8 mouse cellular contexts compared by ENCODE assay signal in genomic region chr6:87981030-87981485, GRCm38 (mm10). TPM values are rescaled to one million over a fixed set of nuclear protein-coding genes. Genes with fewer than 3 reads are reported as not detected.
DNase-seq lines count a peak whose midpoint lies in the region; ATAC-seq and TF ChIP-seq lines count a peak whose summit lies in the region.

No protein-coding gene starts in this region.

- H3K9me3 ChIP-seq in megakaryocyte, embryonic 14.5 days = peaks cover 17% of the 10 kb centered on the region
- H3K9me3 ChIP-seq in forebrain, embryonic 15.5 days = no peaks in the 10 kb centered on the region
- no peaks in the 10 kb centered on the region for H3K9me3 ChIP-seq in midbrain, postnatal 0 days (ENCODE audit: low read length)

- TF ChIP-seq CTCF in midbrain, postnatal 0 days (IDR thresholded peaks at IDR 0.05) = no peak

- H3K9ac ChIP-seq in forebrain, embryonic 15.5 days (replicated peaks) = peak overlapping the region; percentile 98
- H3K9ac ChIP-seq in midbrain, postnatal 0 days (replicated peaks; ENCODE audit: low read length, poor library complexity, severe bottlenecking) = peak overlapping the region; percentile 90

- H3K4me3 ChIP-seq in megakaryocyte, embryonic 14.5 days (replicated peaks) = peak overlapping the region; percentile 91
- H3K4me3 ChIP-seq in forebrain, embryonic 15.5 days = peak overlapping the region; percentile 90
- H3K4me3 ChIP-seq in midbrain, postnatal 0 days (ENCODE audit: low read depth, low read length) = peak overlapping the region; percentile 95

- ATAC-seq in megakaryocyte, adult 5-6 weeks (ENCODE audit: poor library complexity, severe bottlenecking) = no peak
- ATAC-seq in forebrain, embryonic 15.5 days (replicated peaks) = peak; percentile 51
- peak; percentile 35 for ATAC-seq in midbrain, postnatal 0 days (ENCODE audit: low FRiP score)
- no peak for ATAC-seq in activated CD4-positive, CD25-positive, alpha-beta regulatory T cell, adult 4 months

- no peaks in the 10 kb centered on the region for H3K36me3 ChIP-seq in megakaryocyte, embryonic 14.5 days (replicated peaks; ENCODE audit: low read length)
- H3K36me3 ChIP-seq in forebrain, embryonic 15.5 days = peaks cover 21% of the 10 kb centered on the region
- H3K36me3 ChIP-seq in midbrain, postnatal 0 days (ENCODE audit: insufficient read depth, low read length) = peaks cover 9% of the 10 kb centered on the region

- peak overlapping the region; percentile 94 for H3K27ac ChIP-seq in forebrain, embryonic 15.5 days (replicated peaks)
- H3K27ac ChIP-seq in midbrain, postnatal 0 days (ENCODE audit: low read depth, low read length) = peak overlapping the region; percentile 91

- DNase-seq in adrenal gland, adult 2 months = peak; percentile 50
- no peak for DNase-seq in adrenal gland, postnatal 4 days (ENCODE audit: low spot score in 2 of 2)
- DNase-seq in kidney, postnatal 14 days = peak; percentile 43
- DNase-seq in midbrain, postnatal 0 days (ENCODE audit: low spot score) = peak; percentile 37

- peaks cover 27% of the 10 kb centered on the region for H3K4me1 ChIP-seq in megakaryocyte, embryonic 14.5 days
- H3K4me1 ChIP-seq in forebrain, embryonic 15.5 days = peaks cover 21% of the 10 kb centered on the region
- H3K4me1 ChIP-seq in midbrain, postnatal 0 days (ENCODE audit: insufficient read depth, low read length) = peaks cover 12% of the 10 kb centered on the region; the same call in 1 of the 2 replicates

- under 1% methylated on average over 46 of the region's 56 CpGs for WGBS in forebrain, embryonic 15.5 days
- under 1% methylated on average over 39 of the region's 56 CpGs for WGBS in midbrain, postnatal 0 days

- peaks cover 77% of the 10 kb centered on the region for H3K27me3 ChIP-seq in megakaryocyte, embryonic 14.5 days (replicated peaks)
- H3K27me3 ChIP-seq in forebrain, embryonic 15.5 days = no peaks in the 10 kb centered on the region
- no peaks in the 10 kb centered on the region for H3K27me3 ChIP-seq in midbrain, postnatal 0 days (ENCODE audit: insufficient read depth, low read length)

- peak overlapping the region; percentile 64 for H3K4me2 ChIP-seq in forebrain, embryonic 15.5 days (replicated peaks)
- H3K4me2 ChIP-seq in midbrain, postnatal 0 days (ENCODE audit: low read depth, low read length, poor library complexity, severe bottlenecking) = peak overlapping the region; percentile 89

RNA-seq across cellular contexts. Expression of gene H1fx, which starts 0.4 kb away (rescaled TPM):
- 1 to 10 TPM; 7.4 to 9.5 TPM for total RNA-seq in adrenal gland, adult 2 months (2021)
- polyA plus RNA-seq in adrenal gland, adult 2 months (2012; rRNA removed) = 17.1 and 22.1 TPM in 2 replicates
- total RNA-seq in adrenal gland, postnatal 4 days (2021) = 10 to 100 TPM; 67.6 to 77.3 TPM
- 13.7 and 33.8 TPM in 2 replicates for polyA plus RNA-seq in megakaryocyte, embryonic 14.5 days (2012; ENCODE audit: insufficient read depth, low replicate concordance)
- 0.11 and 0.14 TPM in 2 replicates for total RNA-seq in megakaryocyte, adult 5-6 weeks (2015)
- not detected in 2 replicates for total RNA-seq in megakaryocyte, adult 5-6 weeks (2017)
- 50.3 and 70.8 TPM in 2 replicates for polyA plus RNA-seq in forebrain, embryonic 15.5 days (2015; fragmentation: Nextera tagmentation; extraction: Ambion mirVana)
- 22.7 and 31.8 TPM in 2 replicates for total RNA-seq in midbrain, postnatal 0 days (2014; rRNA removed)
- 42.8 and 52.8 TPM in 2 replicates for polyA plus RNA-seq in midbrain, postnatal 0 days (2015; fragmentation: Nextera tagmentation; extraction: Ambion mirVana)
- polyA plus RNA-seq in activated CD4-positive, CD25-positive, alpha-beta regulatory T cell, adult 4 months (2017; shearing (Covaris generic)) = not detected

Comparison
In these comparisons a context has a peak if more than half of its experiments do, and no peak if none do; other contexts are left out.
1. DNase-seq: peak in adrenal gland, adult 2 months (single experiment), kidney, postnatal 14 days (single experiment) and midbrain, postnatal 0 days (single experiment); none in adrenal gland, postnatal 4 days (0 of 2).
2. ATAC-seq: peak in forebrain, embryonic 15.5 days (single experiment) and midbrain, postnatal 0 days (single experiment); none in megakaryocyte, adult 5-6 weeks (single experiment) and activated CD4-positive, CD25-positive, alpha-beta regulatory T cell, adult 4 months (single experiment).
3. RNA of gene H1fx, which starts 0.4 kb away (polyA plus RNA-seq): 42.8 to 52.8 TPM in midbrain, postnatal 0 days, 50.3 to 70.8 TPM in forebrain, embryonic 15.5 days, 13.7 to 33.8 TPM in megakaryocyte, embryonic 14.5 days and 17.1 to 22.1 TPM in adrenal gland, adult 2 months; not detected in activated CD4-positive, CD25-positive, alpha-beta regulatory T cell, adult 4 months; every median in the first group is over 10 times any median in the second.
4. Peak in every context shown above with its lines, with median percentiles within 50 percentile points of each other: H3K4me3 ChIP-seq.